Mouse (Mus musculus) liver, embryonic 12.5 days (tissue): ENCODE data around the gene Tmem207. TPM values are rescaled to one million over a fixed set of nuclear protein-coding genes. Genes with fewer than 3 reads are reported as not detected.
"Not testable (repeated sequence)": the region's sequence is repeated elsewhere in the genome, so short reads cannot be mapped to it uniquely, and the experiment has no call there.

ENCODE experiments used
- ATAC-seq: fragments of 200-750 bp; cut with Nextera tagmentation; 2 replicates; pipeline ENCODE4 v1.8.0; 2017; ENCODE audit warnings: moderate number of reproducible peaks, mild to moderate bottlenecking, moderate library complexity
- H3K27ac ChIP-seq: fragments of 300-500 bp; sonication (generic); 2 replicates; pipeline ENCODE4 v1.5.1; 2016; ENCODE audit warnings: mild to moderate bottlenecking
- H3K27me3 ChIP-seq: fragments of 300-500 bp; sonication (generic); replicated peaks from 2 replicates; pipeline ENCODE4 v1.6.1; 2016; ENCODE audit warnings: mild to moderate bottlenecking, moderate library complexity
- H3K36me3 ChIP-seq: fragments of 300-500 bp; sonication (generic); 2 replicates; pipeline ENCODE4 v1.6.1; 2016; ENCODE audit warnings: mild to moderate bottlenecking, moderate library complexity
- H3K4me1 ChIP-seq: fragments of 300-500 bp; sonication (generic); 2 replicates; pipeline ENCODE4 v1.6.1; 2016
- H3K4me2 ChIP-seq: fragments of 300-500 bp; sonication (generic); 2 replicates; pipeline ENCODE4 v1.6.1; 2016; ENCODE audit warnings: mild to moderate bottlenecking, moderate library complexity
- H3K4me3 ChIP-seq: fragments of 300-500 bp; sonication (generic); 2 replicates; pipeline ENCODE4 v1.5.1; 2016; ENCODE audit warnings: mild to moderate bottlenecking, moderate library complexity
- H3K9ac ChIP-seq: fragments of 300-500 bp; sonication (generic); 2 replicates; pipeline ENCODE4 v1.6.1; 2016; ENCODE audit warnings: mild to moderate bottlenecking, moderate library complexity
- H3K9me3 ChIP-seq: fragments of 300-500 bp; sonication (generic); replicated peaks from 2 replicates; pipeline ENCODE4 v1.6.1; 2016; ENCODE audit warnings: mild to moderate bottlenecking, moderate library complexity
- WGBS: fragments of 180-500 bp; shearing (Covaris S2); methylation state at CpG from one replicate; pipeline ENCODE4 v1.1.7; 2016; ENCODE audit not compliant: insufficient replicate concordance; 5-methylcytosine and 5-hydroxymethylcytosine counted together
- polyA plus RNA-seq: library from polyadenylated mRNA; unstranded; fragments of >200 nt; fragmentation: Nextera tagmentation; extraction: Ambion mirVana; gene quantifications from 2 replicates; pipeline ENCODE4 v1.2.1, GENCODE M21; 2016

Tmem207 gene
- polyA plus RNA-seq, 1 experiment from 2014 or later = not detected

DNA sequence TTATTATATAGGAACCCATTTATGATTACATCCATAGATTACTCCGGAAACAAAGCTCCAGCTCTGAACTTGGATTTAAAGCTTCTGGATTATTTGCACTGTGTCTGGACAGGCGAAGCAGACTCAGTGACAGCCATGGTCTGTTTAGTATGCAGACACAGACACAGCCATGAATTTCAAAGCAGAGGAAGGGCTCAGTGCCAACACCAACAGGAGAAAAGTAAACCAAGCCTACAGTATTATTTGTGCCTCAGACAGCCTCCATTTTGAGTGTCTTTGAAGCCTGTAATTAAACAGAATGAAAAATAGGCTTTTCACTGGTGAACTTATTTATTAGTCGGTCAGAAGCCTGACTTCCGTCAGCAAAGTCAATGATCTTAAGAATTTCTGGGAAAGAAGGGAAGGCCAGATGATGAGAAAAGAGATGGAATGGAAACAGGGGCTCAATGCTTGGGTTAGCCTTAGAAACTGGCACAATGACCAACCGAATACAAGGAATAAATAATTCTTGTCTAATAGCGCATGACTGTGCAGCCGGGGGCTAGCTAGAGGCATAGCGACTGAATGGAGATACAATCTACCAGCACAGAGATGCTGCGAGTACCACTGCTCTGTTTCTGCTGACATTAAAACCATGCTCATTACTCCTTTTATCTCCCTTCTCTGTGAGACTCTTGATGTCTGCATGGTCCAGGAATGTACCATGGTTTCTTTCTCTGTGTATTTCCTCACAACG lies 1.5 kb upstream of the Tmem207 start:
- no peaks in the 10 kb centered on the region for H3K36me3 ChIP-seq
- H3K27me3 ChIP-seq = no peaks in the 10 kb centered on the region
- no peak overlapping the region for H3K4me2 ChIP-seq
- ATAC-seq = no peak
- H3K9ac ChIP-seq = no peak overlapping the region
- no peak overlapping the region for H3K27ac ChIP-seq
- H3K4me3 ChIP-seq = no peak overlapping the region
- no peaks in the 10 kb centered on the region for H3K9me3 ChIP-seq
- WGBS = 72% methylated on average over 10 of the region's 10 CpGs
- H3K4me1 ChIP-seq = no peaks in the 10 kb centered on the region

DNA sequence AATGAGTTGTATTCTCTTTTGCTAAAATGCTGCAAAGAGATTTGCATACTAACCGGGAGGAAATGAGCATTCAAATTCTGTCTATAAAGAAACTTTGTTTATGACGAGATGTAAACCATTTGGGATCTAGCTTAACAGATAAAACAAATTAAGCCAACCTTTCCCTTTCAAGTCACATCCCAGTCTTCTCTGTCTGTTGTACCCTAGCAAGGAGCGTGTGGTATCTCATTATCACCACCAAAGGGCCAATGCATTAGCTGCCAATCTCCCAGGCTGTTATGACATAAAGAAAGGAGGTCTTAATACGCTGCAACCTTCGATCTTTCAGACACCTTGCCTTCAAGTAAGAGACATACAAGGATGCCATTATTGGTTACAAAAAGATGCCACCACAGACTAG lies 737 bp downstream of the Tmem207 start:
- no peak overlapping the region for H3K9ac ChIP-seq
- no peak overlapping the region for H3K4me3 ChIP-seq
- no peaks in the 10 kb centered on the region for H3K4me1 ChIP-seq
- 58% methylated on average over 5 of the region's 5 CpGs for WGBS
- no peaks in the 10 kb centered on the region for H3K36me3 ChIP-seq
- ATAC-seq = no peak
- H3K27ac ChIP-seq = no peak overlapping the region
- no peak overlapping the region for H3K4me2 ChIP-seq
- no peaks in the 10 kb centered on the region for H3K9me3 ChIP-seq
- H3K27me3 ChIP-seq = no peaks in the 10 kb centered on the region

DNA sequence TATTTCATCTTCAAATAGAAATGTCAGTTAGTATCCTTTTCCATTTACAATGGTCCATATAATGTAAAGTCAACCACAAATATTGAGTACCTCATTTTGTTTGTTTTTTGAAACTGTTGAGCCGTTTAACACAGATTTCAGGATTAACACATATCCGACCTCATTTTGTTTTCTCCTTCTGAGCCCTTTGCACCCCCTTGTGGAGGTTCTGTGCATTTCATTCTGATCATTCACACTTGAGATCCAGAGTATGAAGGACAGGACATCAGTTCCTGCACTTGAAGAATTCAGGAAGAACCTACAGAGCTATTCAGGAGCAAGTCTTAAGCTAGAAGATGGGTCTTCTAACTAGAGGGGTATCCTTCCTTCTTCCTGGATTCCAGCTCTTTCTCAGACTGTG lies 7.0 kb downstream of the Tmem207 start:
- ATAC-seq = no peak
- H3K27ac ChIP-seq = no peak overlapping the region
- H3K4me1 ChIP-seq = no peaks in the 10 kb centered on the region
- no peak overlapping the region for H3K4me2 ChIP-seq
- no peaks in the 10 kb centered on the region for H3K27me3 ChIP-seq
- H3K36me3 ChIP-seq = no peaks in the 10 kb centered on the region
- no peak overlapping the region for H3K4me3 ChIP-seq
- H3K9ac ChIP-seq = no peak overlapping the region
- WGBS = 51% methylated on average over 2 of the region's 2 CpGs
- no peaks in the 10 kb centered on the region for H3K9me3 ChIP-seq

DNA sequence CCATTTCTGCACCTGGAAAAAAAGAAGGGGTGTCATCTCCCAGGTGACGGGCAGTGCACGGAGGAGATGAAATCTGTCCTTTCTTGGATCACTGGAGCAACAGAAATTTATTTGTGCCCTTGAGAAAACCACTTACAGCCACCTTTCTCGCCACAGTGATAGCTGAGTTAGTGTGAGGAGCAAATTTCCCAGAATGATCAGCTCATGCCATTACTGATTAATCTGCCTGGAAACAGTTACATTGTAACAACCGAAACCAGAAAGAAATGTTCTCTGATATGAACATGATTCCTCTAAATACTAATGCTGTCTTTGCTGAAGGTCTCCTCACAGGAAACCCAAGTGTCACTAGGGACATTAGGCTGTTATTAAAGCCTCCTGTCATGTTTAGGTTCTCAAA lies 21.6 kb downstream of the Tmem207 start:
- ATAC-seq = no peak
- no peak overlapping the region for H3K4me2 ChIP-seq
- WGBS = 56% methylated on average over 4 of the region's 4 CpGs

DNA sequence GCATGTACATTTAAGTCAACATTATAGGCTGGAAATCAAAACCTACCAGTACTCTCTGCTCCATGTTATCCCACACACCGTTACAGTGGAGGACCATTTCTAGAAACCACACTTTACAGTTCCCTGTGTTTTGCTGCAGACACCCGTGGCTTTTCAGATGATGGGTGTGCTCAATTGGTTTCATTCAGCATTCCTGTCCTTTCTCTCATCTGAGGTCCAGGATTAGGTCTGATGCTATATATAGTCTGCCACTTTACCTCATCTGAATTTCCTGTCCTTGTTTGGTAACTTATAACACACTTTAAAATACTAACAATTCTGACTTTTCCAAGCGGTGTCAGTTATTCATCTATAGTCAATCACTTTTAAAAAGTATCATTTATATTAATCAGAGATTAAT lies 25.8 kb downstream of the Tmem207 start:
- Histone ChIP-seq H3K9ac (no peak overlapping the region), H3K4me2 (no peak overlapping the region), H3K4me1 (no peaks in the 10 kb centered on the region), H3K36me3 (no peaks in the 10 kb centered on the region), H3K27me3 (no peaks in the 10 kb centered on the region), H3K27ac (no peak overlapping the region), H3K4me3 (no peak overlapping the region), H3K9me3 (no peaks in the 10 kb centered on the region)
- ATAC-seq = no peak
- WGBS = 62% methylated on average over 3 of the region's 3 CpGs

More for the DNA sequence above, 21.6 kb downstream of the Tmem207 start:
- Histone ChIP-seq H3K36me3 (no peaks in the 10 kb centered on the region), H3K9ac (no peak overlapping the region), H3K9me3 (no peaks in the 10 kb centered on the region), H3K27ac (no peak overlapping the region), H3K4me1 (no peaks in the 10 kb centered on the region), H3K27me3 (no peaks in the 10 kb centered on the region), H3K4me3 (no peak overlapping the region)

DNA sequence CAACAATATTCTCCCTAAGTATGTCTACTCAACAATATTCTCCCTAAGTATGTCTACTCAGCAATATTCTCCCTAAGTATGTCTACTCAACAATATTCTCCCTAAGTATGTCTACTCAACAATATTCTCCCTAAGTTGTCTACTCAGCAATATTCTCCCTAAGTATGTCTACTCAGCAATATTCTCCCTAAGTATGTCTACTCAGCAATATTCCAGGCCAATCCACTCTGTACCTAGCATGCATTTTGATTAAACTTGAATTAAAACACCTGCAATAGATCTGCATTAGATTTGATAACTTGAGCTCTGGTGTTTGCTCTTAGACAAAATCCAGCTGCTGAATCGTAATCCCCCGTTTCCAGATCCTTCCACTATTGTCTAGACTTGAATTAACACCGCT lies 26.9 kb downstream of the Tmem207 start:
- WGBS = 71% methylated on average over 3 of the region's 3 CpGs
- H3K9ac ChIP-seq, H3K4me1 ChIP-seq, H3K4me3 ChIP-seq, H3K27ac ChIP-seq, H3K4me2 ChIP-seq, ATAC-seq, H3K36me3 ChIP-seq, H3K27me3 ChIP-seq, H3K9me3 ChIP-seq: not testable (repeated sequence)

DNA sequence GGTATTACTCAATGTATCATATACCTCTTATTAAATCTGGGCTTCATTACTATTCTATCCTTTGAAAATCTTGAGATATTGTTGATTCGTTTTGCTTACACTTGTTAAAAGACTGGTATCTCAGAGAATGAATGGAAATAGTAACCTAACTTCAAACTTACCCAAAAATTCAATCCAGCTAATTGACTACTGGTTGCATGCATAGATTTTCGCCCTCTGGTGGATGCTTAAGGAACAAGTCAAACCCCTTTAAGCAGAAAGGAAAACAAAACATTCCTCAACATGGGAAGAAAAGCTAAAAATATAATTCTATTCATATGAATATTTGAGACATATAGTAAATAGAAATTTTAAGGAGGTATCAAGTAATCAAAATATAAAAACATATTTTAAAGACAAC lies 30.8 kb downstream of the Tmem207 start:
- Histone ChIP-seq H3K4me1 (no peaks in the 10 kb centered on the region), H3K27ac (no peak overlapping the region), H3K9me3 (no peaks in the 10 kb centered on the region), H3K9ac (no peak overlapping the region), H3K4me3 (no peak overlapping the region), H3K36me3 (no peaks in the 10 kb centered on the region), H3K27me3 (no peaks in the 10 kb centered on the region), H3K4me2 (no peak overlapping the region)
- ATAC-seq = no peak
- WGBS = 5% methylated on average over 2 of the region's 2 CpGs

DNA sequence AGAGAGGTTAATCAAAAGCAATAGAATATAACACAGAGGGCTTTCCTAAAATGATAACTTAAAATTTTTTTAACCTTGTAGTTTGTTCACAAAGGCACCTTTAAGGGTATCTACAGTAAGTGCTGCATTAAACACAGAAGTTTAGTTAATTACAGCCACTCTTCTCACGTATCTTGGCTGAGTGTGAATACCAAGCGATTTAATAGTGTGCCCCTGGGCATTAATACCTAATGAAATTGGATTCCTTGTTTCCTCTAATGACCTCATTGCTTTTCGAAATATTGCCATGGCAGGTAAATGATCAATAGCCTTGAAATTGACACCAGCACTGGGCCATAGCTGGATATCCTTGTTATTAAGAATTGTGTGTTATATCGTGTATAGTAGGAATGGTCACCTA lies 55.3 kb downstream of the Tmem207 start:
- Histone ChIP-seq H3K36me3 (no peaks in the 10 kb centered on the region), H3K4me2 (no peak overlapping the region), H3K9me3 (no peaks in the 10 kb centered on the region), H3K4me1 (no peaks in the 10 kb centered on the region), H3K9ac (no peak overlapping the region), H3K27ac (no peak overlapping the region), H3K27me3 (no peaks in the 10 kb centered on the region), H3K4me3 (no peak overlapping the region)
- WGBS = 70% methylated on average over 4 of the region's 4 CpGs
- no peak for ATAC-seq

DNA sequence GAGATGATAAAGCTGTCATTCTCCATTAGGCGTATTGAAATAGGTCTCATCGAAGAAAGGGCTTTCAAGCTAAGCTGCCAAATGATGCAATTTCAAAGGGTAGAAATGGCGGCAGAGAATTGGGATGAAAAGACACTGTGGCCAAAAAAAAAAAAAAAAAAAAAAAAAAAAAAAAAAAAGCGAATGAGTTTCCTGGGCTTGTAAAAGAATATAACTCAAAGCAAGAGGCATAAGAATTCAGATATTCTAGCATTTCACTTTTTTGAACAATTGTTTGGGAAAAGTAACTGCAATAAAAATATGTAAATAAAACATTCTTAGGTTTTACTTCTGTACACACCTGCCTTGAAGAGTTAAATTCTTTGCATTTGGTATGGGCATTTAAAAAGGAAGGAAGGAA lies 60.0 kb downstream of the Tmem207 start:
- no peaks in the 10 kb centered on the region for H3K27me3 ChIP-seq
- H3K4me2 ChIP-seq = no peak overlapping the region
- H3K4me1 ChIP-seq = no peaks in the 10 kb centered on the region
- no peak overlapping the region for H3K4me3 ChIP-seq
- no peaks in the 10 kb centered on the region for H3K36me3 ChIP-seq
- no peaks in the 10 kb centered on the region for H3K9me3 ChIP-seq
- no peak overlapping the region for H3K27ac ChIP-seq
- 68% methylated on average over 4 of the region's 4 CpGs for WGBS
- H3K9ac ChIP-seq = no peak overlapping the region
- no peak for ATAC-seq

DNA sequence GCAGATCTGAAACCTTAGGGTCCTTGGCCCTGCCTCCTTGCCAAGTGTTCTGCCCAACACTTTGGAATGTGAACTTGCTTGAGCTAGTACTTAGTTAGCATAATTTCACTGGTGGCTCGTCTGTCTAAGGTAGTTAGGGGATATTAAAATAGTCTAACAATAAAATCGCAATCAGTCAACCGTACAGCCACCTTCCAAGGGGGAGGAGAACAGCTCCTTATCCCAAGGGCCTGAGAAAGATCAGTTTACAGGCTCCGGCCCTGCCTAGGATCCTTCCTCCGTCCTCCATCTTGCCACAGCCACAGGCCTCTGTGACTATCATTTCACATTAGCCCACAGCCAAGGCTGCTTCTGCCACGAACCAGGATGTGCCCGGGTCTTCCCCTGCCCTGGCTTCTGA lies 63.7 kb downstream of the Tmem207 start, which contains the start of gene Cldn16:
Cldn16 (plus strand) TSS at position 301 of the 400 bp plus-strand sequence.
- no peak within 1 kb of the TSS for H3K4me3 ChIP-seq
- ATAC-seq = no peak
- H3K27me3 ChIP-seq = no peaks in the 10 kb centered on the region
- H3K4me1 ChIP-seq = no peaks in the 10 kb centered on the region
- H3K4me2 ChIP-seq = no peak within 1 kb of the TSS
- H3K9ac ChIP-seq = no peak within 1 kb of the TSS
- H3K27ac ChIP-seq = no peak within 1 kb of the TSS
- no peaks in the 10 kb centered on the region for H3K36me3 ChIP-seq
- H3K9me3 ChIP-seq = no peaks in the 10 kb centered on the region
- WGBS = 70% methylated on average over 7 of the region's 7 CpGs

DNA sequence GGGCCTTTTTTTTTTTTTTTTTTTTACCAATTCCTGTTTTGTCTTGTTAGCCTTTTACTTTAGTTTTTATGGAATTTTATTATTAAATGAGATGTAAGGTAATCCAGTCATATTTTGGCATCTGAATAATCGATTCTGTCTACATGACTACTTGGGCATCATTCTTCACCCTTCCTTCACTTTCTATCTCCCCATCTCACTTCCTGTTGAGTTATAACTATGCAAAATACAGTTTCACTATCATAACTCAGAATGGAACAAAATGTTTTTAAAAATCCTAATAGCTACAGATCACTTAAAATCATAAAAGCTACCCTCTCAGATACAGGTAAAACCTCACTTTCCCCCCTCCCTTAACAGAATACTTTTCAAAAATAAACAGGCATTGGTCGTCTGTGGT lies 70.4 kb downstream of the Tmem207 start:
- Histone ChIP-seq H3K27me3 (no peaks in the 10 kb centered on the region), H3K4me1 (no peaks in the 10 kb centered on the region), H3K36me3 (no peaks in the 10 kb centered on the region), H3K4me2 (no peak overlapping the region), H3K9ac (no peak overlapping the region), H3K9me3 (no peaks in the 10 kb centered on the region), H3K27ac (no peak overlapping the region), H3K4me3 (no peak overlapping the region)
- no peak for ATAC-seq
- WGBS = 72% methylated on average over 2 of the region's 2 CpGs

DNA sequence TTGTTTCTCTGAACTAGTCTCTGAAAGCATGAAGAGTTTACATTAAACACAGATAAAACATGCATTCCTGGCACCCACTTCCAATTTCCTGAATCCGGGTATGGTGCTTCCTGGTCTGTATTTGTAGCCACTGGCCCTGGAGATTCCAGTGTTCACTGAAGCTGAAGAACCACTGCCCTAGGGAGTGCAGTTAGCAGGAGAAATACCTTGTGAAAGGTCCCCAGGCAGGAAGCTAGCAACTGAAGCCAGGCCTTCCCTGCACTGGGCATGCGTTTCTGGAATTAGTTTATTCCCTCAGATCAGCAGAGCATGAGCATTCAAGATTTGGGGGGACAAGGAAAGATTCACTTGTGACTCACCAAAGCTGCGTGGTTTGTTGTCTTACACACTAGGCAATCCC lies 72.4 kb downstream of the Tmem207 start:
- Histone ChIP-seq H3K9me3 (no peaks in the 10 kb centered on the region), H3K4me2 (no peak overlapping the region), H3K27ac (no peak overlapping the region), H3K27me3 (no peaks in the 10 kb centered on the region), H3K36me3 (no peaks in the 10 kb centered on the region), H3K4me3 (no peak overlapping the region), H3K4me1 (no peaks in the 10 kb centered on the region), H3K9ac (no peak overlapping the region)
- WGBS = 59% methylated on average over 3 of the region's 3 CpGs
- ATAC-seq = no peak
